Mouse (Mus musculus) c-Kit-negative CD71-positive TER-119-positive erythroid progenitor cells, embryonic 14.5 days (primary cell): Measurements from ENCODE around the gene Arntl.

ENCODE experiments used
- DNase-seq: peaks from one replicate; pipeline ENCODE4 v3.0.0-alpha.2; 2013; ENCODE audit warnings: low read depth, low spot score

The Arntl gene

DNA sequence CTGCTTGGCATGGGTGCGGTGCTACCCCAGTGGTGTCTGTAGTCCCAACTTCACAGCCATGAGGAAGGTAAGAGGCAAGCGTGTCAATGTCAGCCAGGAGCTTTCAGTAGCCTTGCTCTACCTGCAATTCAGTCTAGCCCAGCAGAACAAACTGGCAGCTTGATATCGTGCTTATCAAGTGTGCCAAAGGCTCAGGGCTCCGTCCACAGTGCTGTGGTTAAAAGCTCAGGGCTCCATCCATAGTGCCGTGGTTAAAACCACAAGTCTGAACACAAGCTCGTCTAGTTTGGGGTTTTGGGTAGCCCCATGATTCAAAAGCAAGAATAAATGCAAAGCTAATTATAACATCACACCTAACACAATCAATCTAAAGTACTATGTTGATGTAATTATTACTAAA is 87.3 kb downstream of the Arntl start:
- DNase-seq: no peak

DNA sequence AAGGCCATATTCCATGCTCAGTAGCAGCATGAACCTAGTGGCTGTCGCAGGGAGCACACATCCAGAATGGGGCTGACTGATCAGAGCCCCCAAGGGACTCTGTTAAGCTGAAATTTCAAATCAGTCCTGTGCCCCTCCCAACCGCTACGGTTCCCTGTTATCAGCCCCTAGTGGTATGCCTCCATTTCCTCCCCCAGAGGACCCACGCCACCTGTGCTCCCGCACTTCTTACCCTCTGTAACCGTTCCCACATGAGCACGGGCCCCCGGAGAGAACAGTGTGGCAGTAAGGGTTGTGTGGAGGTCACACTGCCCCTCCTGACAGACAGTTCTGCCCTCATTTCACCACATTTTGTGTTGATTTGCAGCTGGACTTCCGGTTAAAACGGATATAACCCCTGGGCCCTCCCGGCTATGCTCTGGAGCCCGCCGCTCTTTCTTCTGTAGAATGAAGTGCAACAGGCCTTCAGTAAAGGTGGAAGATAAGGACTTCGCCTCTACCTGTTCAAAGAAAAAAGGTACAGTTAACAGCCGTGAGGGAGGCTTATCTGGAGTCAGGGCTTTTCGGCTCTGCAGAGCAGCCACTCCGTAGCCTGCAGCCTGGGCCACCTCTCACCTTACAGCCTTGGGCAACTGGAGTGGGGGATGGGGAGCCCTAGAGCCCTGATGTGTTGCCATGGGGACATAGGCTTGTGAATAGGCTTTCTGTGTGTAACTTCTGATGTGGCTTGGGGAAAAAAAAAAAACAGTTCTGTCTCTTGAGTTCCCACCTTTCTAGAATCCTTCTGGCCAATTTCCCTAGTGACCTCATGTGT is 88.0 kb downstream of the Arntl start:
- no peak for DNase-seq

DNA sequence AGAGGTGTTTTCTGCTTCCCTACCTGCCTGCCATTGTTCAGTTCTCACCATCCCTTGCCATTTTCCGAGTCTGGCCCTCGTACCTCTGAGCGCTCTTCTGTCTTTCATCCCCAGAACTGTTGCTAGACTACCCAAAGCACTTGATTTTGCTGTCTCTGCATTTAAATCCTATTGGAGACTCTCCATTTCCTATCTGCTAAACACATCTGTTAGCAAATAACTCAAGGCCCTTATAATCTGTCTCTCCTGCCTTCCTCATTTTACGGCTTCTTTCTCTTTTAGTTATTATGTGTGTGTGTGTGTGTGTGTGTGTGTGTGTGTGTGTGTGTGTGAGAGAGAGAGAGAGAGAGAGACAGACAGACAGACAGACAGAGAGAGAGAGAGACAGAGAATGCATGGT is 90.5 kb downstream of the Arntl start:
- no peak for DNase-seq

DNA sequence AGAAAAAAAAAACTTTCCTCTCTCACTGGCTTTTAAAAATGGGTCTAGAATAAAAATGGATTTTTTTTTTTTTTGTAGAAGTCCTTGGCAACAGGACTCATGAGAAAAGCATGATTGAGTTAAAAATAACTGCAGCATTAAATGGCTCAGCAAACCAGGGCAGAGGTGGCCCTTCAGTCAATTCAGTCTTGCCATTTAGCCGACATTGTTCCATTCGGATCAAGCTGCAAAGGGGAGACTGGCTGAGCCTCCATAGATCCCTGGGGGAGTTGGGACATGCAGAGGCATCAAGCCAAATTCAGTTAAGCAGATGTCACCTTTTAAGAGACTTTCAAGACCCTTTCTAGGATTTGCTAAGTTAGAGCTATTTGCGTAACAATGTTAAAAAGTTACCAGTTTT is 102.9 kb downstream of the Arntl start:
- no peak for DNase-seq

DNA sequence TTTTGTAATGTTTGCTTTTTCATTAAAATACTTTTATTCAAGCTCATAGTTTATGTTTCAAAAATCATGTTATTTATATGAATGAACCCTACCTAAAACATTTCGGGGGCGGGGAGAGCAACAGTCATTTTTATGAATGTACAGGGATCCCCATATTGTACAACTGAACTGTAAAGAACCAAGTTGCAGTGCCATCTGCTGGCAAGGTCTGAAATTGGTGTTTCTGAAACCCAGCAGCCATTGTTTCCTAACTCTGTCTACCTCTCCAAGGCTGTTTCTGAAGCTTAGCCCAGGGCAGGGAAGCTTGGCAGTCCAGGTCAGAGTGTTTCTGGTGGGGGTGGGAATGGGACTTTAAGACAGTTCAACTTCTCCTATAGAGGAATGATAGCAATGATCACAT is 104.5 kb downstream of the Arntl start:
- no peak for DNase-seq

DNA sequence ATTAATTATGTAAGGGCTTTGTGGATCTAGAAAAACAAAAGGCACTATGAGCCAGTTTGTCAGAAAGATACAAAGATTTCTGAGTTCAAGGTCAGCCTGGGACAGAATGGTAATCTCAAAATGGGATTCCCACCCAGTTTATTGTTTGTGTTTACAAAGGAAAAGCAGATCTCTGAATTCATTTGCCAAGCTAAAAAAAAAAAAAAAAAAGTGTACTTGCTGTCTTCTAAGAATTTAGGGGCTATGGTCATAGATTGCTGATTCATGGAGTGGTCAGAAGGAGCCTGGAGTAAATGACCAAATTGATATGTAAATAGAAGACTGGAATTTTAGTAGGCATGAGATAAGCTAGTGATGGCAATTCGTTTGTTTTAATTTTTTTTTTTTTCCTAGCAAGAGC is 112.9 kb downstream of the Arntl start:
- no peak for DNase-seq

DNA sequence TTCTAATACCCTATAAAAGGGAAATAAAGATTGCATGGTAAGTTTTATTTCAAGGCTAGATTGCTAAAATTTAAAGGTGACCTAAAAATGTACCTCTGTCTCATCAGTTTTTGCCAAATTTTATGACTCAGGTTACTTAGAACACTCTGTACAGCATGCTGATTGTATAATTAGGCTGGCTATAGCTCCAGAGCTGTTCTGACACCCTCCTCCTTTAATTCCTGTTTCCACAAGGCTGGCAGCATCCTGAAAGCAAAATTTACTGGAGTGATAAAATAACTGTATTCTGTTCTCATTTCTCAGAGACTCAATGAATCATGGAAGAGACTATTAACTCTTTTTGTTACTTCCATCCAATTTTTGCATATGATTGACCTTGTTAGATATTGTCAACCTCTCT is 126.8 kb downstream of the Arntl start:
- no peak for DNase-seq

DNA sequence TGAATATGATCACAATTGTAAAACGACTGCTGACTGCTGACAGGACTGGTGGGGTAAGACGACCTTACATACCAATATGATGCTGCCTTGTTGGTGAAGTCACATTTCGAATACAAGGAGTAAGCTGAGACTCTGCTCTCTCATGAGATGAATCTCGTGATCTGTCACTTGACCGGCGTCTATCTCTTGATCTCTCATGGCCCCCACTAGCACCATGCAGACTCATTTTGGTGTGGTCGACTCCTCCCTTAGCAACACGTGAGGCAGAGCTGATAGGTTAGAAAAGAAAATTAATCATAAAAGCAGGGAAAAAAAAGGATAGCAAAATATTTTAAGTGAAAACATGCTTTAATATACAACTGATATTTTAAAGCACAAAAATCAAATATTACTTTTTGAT is 128.0 kb downstream of the Arntl start:
- no peak for DNase-seq

DNA sequence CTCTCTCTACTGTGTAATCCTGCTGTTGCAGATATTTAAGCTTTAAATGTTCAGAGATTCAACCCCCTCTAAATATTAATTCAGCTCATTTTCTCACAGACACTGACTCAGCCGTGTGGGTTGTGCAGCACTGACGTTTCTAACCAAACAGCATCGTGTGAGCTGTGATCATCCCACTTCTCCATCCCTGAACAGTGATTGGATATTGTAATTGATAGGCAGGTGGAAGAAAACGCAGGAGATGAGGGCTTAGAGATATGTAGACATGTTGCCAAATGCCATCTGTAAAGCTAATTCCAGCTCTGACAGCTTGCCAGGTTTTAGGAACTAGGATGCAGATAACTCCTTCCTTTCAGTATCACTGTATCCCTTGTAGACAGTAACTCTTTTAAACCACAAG is 140.0 kb downstream of the Arntl start:
- no peak for DNase-seq

DNA sequence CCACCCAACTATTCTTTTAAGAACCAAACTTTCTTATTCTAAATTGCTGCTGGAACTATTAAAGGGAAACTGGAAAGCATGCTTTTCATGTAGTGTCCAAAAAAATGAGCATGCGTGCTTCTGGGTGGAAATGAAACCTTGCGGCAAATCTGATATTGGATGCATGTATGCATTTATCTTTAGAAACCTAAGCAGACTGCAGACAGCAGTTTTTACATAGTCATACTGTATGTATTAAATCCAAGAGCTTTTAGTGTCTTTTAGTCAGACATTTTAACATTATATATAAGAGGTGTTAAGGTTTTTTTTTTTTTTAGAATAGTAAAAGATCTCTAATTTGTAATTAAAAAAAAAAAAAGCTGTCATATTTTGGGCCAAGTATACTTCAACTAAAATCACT is 140.4 kb downstream of the Arntl start:
- no peak for DNase-seq

DNA sequence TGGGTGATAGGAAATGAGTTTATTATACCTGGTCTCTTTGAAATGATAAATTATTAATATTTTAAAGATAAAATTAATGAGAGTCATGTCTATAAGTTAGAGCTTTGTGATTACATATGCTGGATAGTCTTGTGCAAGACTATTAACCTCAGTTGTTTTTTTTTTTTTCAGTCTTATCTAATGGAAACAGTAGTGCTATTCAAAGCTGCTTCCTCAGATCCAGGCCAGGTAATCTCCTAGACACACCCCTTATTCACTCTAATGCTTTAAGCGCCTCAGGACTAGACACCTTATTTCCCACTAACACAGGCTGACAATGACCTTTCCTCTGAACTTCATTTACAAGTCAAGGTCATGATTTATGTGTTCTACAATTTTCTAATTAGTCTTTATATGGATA is 141.8 kb downstream of the Arntl start:
- no peak for DNase-seq
